Mouse (Mus musculus) limb, embryonic 10.5 days (tissue): ENCODE data around the gene Actn1. TPM values are rescaled to one million over a fixed set of nuclear protein-coding genes. Genes with fewer than 3 reads are reported as not detected.

Experiments used
- DNase-seq: peaks from one replicate; pipeline ENCODE4 v3.0.0-alpha.2; 2017; ENCODE audit warnings: low spot score
- H3K27ac ChIP-seq: fragments of 300-500 bp; sonication (generic); 2 replicates; pipeline ENCODE4 v1.5.1; 2016; ENCODE audit warnings: mild to moderate bottlenecking
- H3K27me3 ChIP-seq: fragments of 300-500 bp; sonication (generic); 2 replicates; pipeline ENCODE4 v1.6.1; 2016; ENCODE audit warnings: low read depth, mild to moderate bottlenecking; ENCODE audit not compliant: poor library complexity, severe bottlenecking
- H3K36me3 ChIP-seq: fragments of 300-500 bp; sonication (generic); 2 replicates; pipeline ENCODE4 v1.6.1; 2016; ENCODE audit warnings: mild to moderate bottlenecking, moderate library complexity
- H3K4me1 ChIP-seq: fragments of 300-500 bp; sonication (generic); 2 replicates; pipeline ENCODE4 v1.6.1; 2016
- H3K4me3 ChIP-seq: fragments of 300-500 bp; sonication (generic); 2 replicates; pipeline ENCODE4 v1.5.1; 2016; ENCODE audit warnings: mild to moderate bottlenecking, moderate library complexity
- H3K9me3 ChIP-seq: fragments of 300-500 bp; sonication (generic); replicated peaks from 2 replicates; pipeline ENCODE4 v1.6.1; 2016; ENCODE audit warnings: mild to moderate bottlenecking
- WGBS: fragments of 180-500 bp; shearing (Covaris S2); methylation state at CpG from one replicate; pipeline ENCODE4 v1.1.7; 2016; 5-methylcytosine and 5-hydroxymethylcytosine counted together
- polyA plus RNA-seq: library from polyadenylated mRNA; unstranded; fragments of >200 nt; fragmentation: Nextera tagmentation; extraction: Ambion mirVana; gene quantifications from 2 replicates; pipeline ENCODE4 v1.2.1, GENCODE M21; 2016

The Actn1 gene
- polyA plus RNA-seq, 1 experiment from 2014 or later, result 48.6 TPM

GRCm38 (mm10) chr12:80136264-80136930 is 123.8 kb downstream of the Actn1 start:
- Histone ChIP-seq H3K4me3 (no peak overlapping the region), H3K27me3 (no peaks in the 10 kb centered on the region), H3K4me1 (peaks cover 30% of the 10 kb centered on the region), H3K9me3 (no peaks in the 10 kb centered on the region), H3K36me3 (no peaks in the 10 kb centered on the region), H3K27ac (0 out of 2 replicates have a peak overlapping the region, but pooled peaks have one; percentile 28)
- WGBS, result 88% methylated on average over 12 of the region's 12 CpGs
- no peak for DNase-seq

GRCm38 (mm10) chr12:80135173-80135572 is 125.0 kb downstream of the Actn1 start:
- 92% methylated on average over 8 of the region's 8 CpGs for WGBS
- H3K27me3 ChIP-seq, result no peaks in the 10 kb centered on the region
- no peak for DNase-seq
- peak overlapping the region; percentile 39; the same call in 1 of the 2 replicates for H3K27ac ChIP-seq
- no peaks in the 10 kb centered on the region for H3K9me3 ChIP-seq
- H3K4me1 ChIP-seq, result peaks cover 37% of the 10 kb centered on the region
- no peaks in the 10 kb centered on the region for H3K36me3 ChIP-seq
- H3K4me3 ChIP-seq, result no peak overlapping the region

GRCm38 (mm10) chr12:80133011-80133545 is 127.1 kb downstream of the Actn1 start:
- Histone ChIP-seq H3K27me3 (no peaks in the 10 kb centered on the region), H3K27ac (peak overlapping the region; percentile 99), H3K4me1 (peaks cover 43% of the 10 kb centered on the region), H3K36me3 (0 out of 2 replicates have a peak, but pooled peaks cover 4% of the 10 kb centered on the region), H3K4me3 (peak overlapping the region; percentile 65; the same call in 1 of the 2 replicates), H3K9me3 (no peaks in the 10 kb centered on the region)
- 43% methylated on average over 9 of the region's 9 CpGs for WGBS
- DNase-seq, result no peak

DNA sequence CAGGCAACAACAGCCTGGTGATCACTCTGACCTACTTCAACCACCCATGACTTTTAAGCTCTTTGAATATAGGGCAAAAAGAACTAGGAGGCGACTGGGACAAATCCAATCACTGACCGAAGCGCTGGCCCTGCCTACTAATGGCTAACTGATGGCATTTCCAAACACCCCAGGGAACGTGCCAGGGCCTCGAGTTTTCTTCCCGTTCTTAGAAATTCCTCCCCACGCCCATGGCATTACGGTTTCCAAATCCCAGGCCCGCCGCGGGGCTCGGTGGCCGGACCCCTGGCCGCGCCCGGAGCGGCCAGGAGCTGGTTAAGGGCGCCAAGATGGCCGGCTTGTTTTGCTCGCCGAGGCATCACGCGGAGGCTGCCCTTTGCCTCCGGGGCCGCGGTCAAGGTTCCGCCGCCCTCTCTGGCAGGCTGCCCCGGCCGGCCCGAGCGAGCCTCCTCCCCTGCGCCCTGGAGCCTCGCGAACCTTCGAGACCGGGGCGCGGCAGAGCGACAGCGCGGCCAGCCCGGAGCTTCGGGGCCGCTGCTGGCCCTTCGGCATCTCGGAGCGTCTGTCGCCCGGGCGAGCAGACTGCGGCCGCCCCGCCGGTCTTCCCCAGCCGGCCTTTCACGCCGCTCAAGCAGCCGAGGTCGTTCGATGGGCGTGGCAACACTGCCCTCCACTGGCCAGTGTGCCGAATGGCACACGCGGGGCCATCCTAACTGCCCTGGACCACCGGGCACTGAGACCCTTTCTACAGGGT is 127.7 kb downstream of the Actn1 start:
- 0 out of 2 replicates have a peak, but pooled peaks cover 4% of the 10 kb centered on the region for H3K36me3 ChIP-seq
- H3K4me3 ChIP-seq, result peak overlapping the region; percentile 65
- WGBS, result 1% methylated on average over 66 of the region's 66 CpGs
- H3K9me3 ChIP-seq, result no peaks in the 10 kb centered on the region
- H3K27me3 ChIP-seq, result no peaks in the 10 kb centered on the region
- peak; percentile 95 for DNase-seq
- peaks cover 43% of the 10 kb centered on the region for H3K4me1 ChIP-seq
- peak overlapping the region; percentile 99 for H3K27ac ChIP-seq

DNA sequence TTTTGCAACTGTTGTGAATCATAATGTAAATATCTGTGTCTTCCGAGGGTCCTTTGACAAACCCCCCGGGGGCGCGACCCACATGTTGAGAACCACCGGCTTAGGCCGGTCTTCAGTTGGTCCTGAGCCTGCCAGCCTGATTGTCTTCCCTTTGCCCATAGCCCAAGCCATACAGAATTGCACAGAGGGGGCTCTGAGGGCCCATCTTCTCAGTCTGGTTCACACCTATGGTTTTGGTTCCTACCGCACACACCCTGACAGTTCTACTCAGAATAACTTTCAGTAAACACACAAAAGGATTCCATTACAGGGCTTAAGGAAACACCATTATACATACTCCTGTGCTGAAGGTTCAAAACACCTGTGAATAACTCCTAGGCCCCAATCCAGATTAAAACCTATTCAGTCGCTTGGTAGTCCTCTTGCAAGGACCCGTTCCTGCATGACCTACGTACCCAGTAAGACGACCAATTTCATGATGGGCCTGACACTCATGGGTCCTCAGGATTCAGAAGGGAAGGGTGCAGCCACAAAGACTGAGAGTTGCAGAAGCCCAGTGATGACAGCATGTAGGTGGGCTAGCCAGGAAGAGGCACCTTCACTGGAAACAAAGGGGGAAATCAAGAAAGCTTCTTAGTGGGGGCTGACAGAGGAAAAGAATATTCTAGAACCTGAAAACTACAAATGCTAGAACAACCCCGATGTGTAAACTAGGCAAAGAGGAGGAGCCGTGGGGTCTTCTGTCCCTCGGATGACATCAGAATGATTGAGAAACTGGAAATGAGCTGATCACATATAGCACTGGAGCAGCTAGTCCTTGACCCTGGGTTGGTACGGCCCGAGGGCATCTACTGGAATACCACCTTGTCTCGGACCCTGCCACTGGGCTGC is 128.6 kb downstream of the Actn1 start:
- H3K9me3 ChIP-seq, result no peaks in the 10 kb centered on the region
- peak overlapping the region; percentile 65 for H3K4me3 ChIP-seq
- peak overlapping the region; percentile 99 for H3K27ac ChIP-seq
- H3K36me3 ChIP-seq, result peaks cover 9% of the 10 kb centered on the region
- 66% methylated on average over 17 of the region's 17 CpGs for WGBS
- DNase-seq, result no peak
- H3K27me3 ChIP-seq, result no peaks in the 10 kb centered on the region
- peaks cover 43% of the 10 kb centered on the region for H3K4me1 ChIP-seq

DNA sequence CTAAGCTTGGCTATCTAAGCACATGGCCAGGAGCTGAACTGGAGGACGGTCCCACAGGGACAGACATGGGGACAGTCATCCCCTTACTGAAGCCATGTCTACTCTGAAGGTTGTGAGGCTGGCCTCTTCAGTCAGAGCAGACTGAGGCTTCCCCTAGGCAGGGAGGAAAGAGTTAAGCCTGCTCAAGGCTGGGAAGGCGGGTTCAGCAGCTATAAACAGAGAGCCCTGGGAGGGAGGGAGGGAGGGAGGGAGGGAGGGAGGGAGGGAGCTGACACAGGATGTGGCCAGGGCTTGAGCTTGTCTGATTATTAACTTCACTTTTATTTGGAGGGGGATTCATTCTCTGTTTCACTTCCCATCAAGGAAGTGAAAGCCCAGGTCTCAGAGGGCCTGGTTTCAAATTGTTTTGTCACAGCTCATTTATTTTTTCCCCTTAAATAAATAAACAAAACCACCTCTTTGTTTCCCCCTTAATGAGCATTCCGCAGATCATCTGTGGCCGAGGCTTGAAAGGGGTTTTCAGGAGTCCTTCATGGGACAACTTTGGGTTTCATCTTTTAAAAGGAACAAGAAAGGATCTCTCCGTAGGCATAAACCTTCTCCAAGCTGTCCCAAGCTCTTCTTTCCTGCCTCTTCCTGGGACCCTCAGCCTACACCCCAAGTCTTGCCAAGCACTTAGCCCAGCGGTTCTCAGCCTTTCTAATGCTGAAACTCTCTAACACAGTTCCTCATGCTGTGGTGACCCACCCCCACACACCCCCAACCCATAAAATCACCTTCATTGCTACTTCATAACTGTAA is 129.4 kb downstream of the Actn1 start:
- 11% methylated on average over 5 of the region's 6 CpGs for WGBS

DNA sequence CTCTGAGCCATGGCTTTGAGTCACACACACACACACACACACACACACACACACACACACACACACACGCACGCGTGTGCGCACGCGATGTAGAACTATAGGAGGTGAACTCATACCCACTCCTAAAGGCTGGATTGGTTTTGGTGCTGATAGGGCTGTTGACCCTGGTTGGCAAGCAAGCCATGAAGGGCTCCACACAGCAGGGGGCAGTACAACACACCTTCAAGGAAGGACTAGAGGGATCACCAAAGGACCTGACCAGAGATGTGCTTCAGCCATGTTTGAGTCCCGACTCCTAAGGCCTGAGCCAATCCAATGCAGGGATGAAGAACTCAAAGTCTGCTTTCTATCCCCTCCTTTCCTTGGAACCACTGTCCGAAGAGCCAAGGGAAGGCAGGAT is 130.6 kb downstream of the Actn1 start:
- no peak overlapping the region for H3K4me3 ChIP-seq
- peaks cover 40% of the 10 kb centered on the region for H3K4me1 ChIP-seq
- no peak for DNase-seq
- H3K27me3 ChIP-seq, result no peaks in the 10 kb centered on the region
- peaks cover 18% of the 10 kb centered on the region for H3K36me3 ChIP-seq
- WGBS, result 92% methylated on average over 8 of the region's 8 CpGs
- no peaks in the 10 kb centered on the region for H3K9me3 ChIP-seq
- H3K27ac ChIP-seq, result peak overlapping the region; percentile 99

More for the DNA sequence above, 129.4 kb downstream of the Actn1 start:
- peaks cover 14% of the 10 kb centered on the region for H3K36me3 ChIP-seq
- H3K9me3 ChIP-seq, result no peaks in the 10 kb centered on the region
- peaks cover 42% of the 10 kb centered on the region for H3K4me1 ChIP-seq
- DNase-seq, result peak; percentile 66
- H3K27ac ChIP-seq, result peak overlapping the region; percentile 99
- H3K4me3 ChIP-seq, result peak overlapping the region; percentile 16
- no peaks in the 10 kb centered on the region for H3K27me3 ChIP-seq

DNA sequence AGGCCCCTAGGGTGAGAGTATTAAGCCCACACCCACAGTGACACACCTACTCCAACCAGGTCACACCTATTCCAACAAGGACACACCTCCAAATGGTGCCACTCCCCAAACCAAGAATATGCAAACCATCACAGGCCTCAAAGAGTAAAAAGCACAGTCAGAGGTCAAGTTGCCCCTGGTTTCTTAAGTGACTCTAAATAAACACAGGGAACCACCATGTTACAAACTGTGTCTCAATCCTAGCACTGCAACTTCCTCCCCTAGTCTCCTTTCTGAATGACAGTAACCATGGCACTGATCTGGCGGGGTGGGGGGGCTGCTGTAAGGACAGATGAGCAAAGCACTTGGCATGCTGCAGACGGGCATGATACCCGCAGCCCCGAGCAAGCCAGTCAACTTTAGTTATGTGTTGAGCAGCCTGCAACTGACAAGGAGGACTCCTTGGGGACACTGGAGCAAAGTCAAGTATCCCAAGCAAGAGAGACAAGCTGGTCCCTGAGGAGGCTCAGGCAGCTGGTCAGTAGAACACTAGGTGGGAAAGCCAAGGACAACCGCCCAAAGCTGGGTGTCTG is 132.9 kb downstream of the Actn1 start:
- H3K27ac ChIP-seq, result no peak overlapping the region
- H3K36me3 ChIP-seq, result peaks cover 32% of the 10 kb centered on the region
- H3K4me1 ChIP-seq, result peaks cover 49% of the 10 kb centered on the region
- no peak overlapping the region for H3K4me3 ChIP-seq
- H3K27me3 ChIP-seq, result no peaks in the 10 kb centered on the region
- WGBS, result 95% methylated on average over 5 of the region's 5 CpGs
- no peak for DNase-seq
- H3K9me3 ChIP-seq, result no peaks in the 10 kb centered on the region

- no peak for DNase-seq
- Histone ChIP-seq H3K9me3 (no peaks in the 10 kb centered on the region), H3K4me3 (no peak overlapping the region), H3K4me1 (peaks cover 29% of the 10 kb centered on the region), H3K36me3 (peaks cover 45% of the 10 kb centered on the region), H3K27me3 (no peaks in the 10 kb centered on the region), H3K27ac (no peak overlapping the region)
- WGBS, result 96% methylated on average over 5 of the region's 5 CpGs
These were observed 134.9 kb downstream of the Actn1 start for GRCm38 (mm10) chr12:80125316-80125715.

- DNase-seq, result no peak
- 79% methylated on average over 3 of the region's 3 CpGs for WGBS
- H3K9me3 ChIP-seq, result no peaks in the 10 kb centered on the region
- H3K27me3 ChIP-seq, result no peaks in the 10 kb centered on the region
- H3K4me3 ChIP-seq, result no peak overlapping the region
- H3K4me1 ChIP-seq, result peaks cover 24% of the 10 kb centered on the region
- H3K27ac ChIP-seq, result no peak overlapping the region
- peaks cover 50% of the 10 kb centered on the region for H3K36me3 ChIP-seq
These were observed 135.4 kb downstream of the Actn1 start for GRCm38 (mm10) chr12:80124756-80125155.

DNA sequence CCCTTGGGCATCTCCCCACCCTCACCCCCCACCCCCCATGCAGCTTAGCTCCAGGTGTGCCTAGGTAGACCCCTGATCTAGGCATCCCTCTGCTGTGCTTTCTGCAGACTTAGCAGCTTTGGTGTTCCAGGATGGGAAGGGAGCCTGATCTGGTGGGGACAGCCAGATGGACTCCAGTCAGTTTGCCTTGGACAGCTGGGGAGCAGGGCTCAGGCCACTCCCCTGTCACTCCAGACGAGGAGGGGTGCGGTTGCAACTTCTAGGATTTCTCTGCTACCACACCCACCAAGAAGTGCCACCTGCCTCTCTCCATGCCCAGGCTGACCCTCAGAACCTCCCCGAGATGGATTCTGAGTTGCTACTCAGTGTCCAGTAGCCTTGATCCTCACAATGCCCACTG is 136.0 kb downstream of the Actn1 start:
- H3K4me3 ChIP-seq, result no peak overlapping the region
- no peak overlapping the region for H3K27ac ChIP-seq
- H3K9me3 ChIP-seq, result no peaks in the 10 kb centered on the region
- peaks cover 52% of the 10 kb centered on the region for H3K36me3 ChIP-seq
- no peak for DNase-seq
- WGBS, result 79% methylated on average over 3 of the region's 3 CpGs
- H3K4me1 ChIP-seq, result peaks cover 18% of the 10 kb centered on the region
- H3K27me3 ChIP-seq, result no peaks in the 10 kb centered on the region
